Mouse (Mus musculus): ENCODE measurements around the gene Als2. TPM values are rescaled to one million over a fixed set of nuclear protein-coding genes. Genes with fewer than 3 reads are reported as not detected.

The Als2 gene
- total and polyA plus RNA-seq, 3 experiments, result 13.4 to 41.0 (median 25.0) TPM

- no peak for DNase-seq (ENCODE audit: extremely low read depth)
- in situ Hi-C loops (cut with MboI; ENCODE audit: low pct_ligation_motif_present, low pct_unique_long_range_greater_than_20kb, low sequenced_read_pairs), result no loop called here
- Histone ChIP-seq H3K79me2 (replicated peaks; ENCODE audit: control insufficient read depth, extremely low read depth, insufficient read depth, poor library complexity, severe bottlenecking) (no peaks in the 10 kb centered on the region), H3K27me3 (replicated peaks) (no peaks in the 10 kb centered on the region), H3K4me3 (replicated peaks in 1 of 3; ENCODE audit: low read depth in 2 of 3, low read length in 2 of 3, poor library complexity in 1 of 3) (no peak overlapping the region), H3K9ac (ENCODE audit: insufficient read depth, low read depth) (no peak overlapping the region), H3K4me1 (ENCODE audit: control insufficient read depth in 1 of 2, insufficient read depth in 2 of 2) (peaks cover 0 to 10% of the 10 kb centered on the region in 2 experiments; a peak in 2 of 4 replicates), H3K9me3 (replicated peaks; ENCODE audit: low read length) (no peaks in the 10 kb centered on the region), H3K36me3 (replicated peaks in 1 of 2; ENCODE audit: control insufficient read depth in 1 of 2, insufficient read depth in 1 of 2, low read length in 1 of 2) (peaks cover under 1 to 20% of the 10 kb centered on the region in 2 experiments), H3K27ac (ENCODE audit: insufficient read depth, low read depth) (no peak overlapping the region), H3K4me2 (ENCODE audit: insufficient read depth, low read depth, poor library complexity, severe bottlenecking) (no peak overlapping the region)
- dilution Hi-C loops (cut with MboI; ENCODE audit: extremely low pct_ligation_motif_present, extremely low pct_unique_long_range_greater_than_20kb, low sequenced_read_pairs), result no loop called here
- TF ChIP-seq CHD1 (IDR thresholded peaks at IDR 0.05; ENCODE audit: low read depth, low read length), result no peak
- TF ChIP-seq CTCF (conservative IDR thresholded peaks at IDR 0.05 in 1 of 2, IDR thresholded peaks at IDR 0.05 in 1 of 2; ENCODE audit: low read depth in 2 of 2, low read length in 2 of 2), result no peak
- TF ChIP-seq ZC3H11A (IDR thresholded peaks at IDR 0.05; ENCODE audit: low read depth, low read length), result no peak
- TF ChIP-seq JUN (IDR thresholded peaks at IDR 0.05; ENCODE audit: insufficient read depth, low read depth, low read length), result no peak
- no peak for TF ChIP-seq MAFK (IDR thresholded peaks at IDR 0.05; ENCODE audit: insufficient replicate concordance, low read length)
- no peak for TF ChIP-seq KAT2A (IDR thresholded peaks at IDR 0.05; ENCODE audit: insufficient replicate concordance, low read length)
- TF ChIP-seq SMC3 (IDR thresholded peaks at IDR 0.05; ENCODE audit: low read depth, low read length), result no peak
- TF ChIP-seq TBP (conservative IDR thresholded peaks at IDR 0.05; ENCODE audit: low read depth, low read length), result no peak
- TF ChIP-seq HCFC1 (IDR thresholded peaks at IDR 0.05; ENCODE audit: low read depth, low read length), result no peak
- no peak for TF ChIP-seq POLR2A (IDR thresholded peaks at IDR 0.05; ENCODE audit: low read depth, low read length)
- TF ChIP-seq BHLHE40 (IDR thresholded peaks at IDR 0.05; ENCODE audit: low read depth, low read length), result no peak
- no peak for TF ChIP-seq MAZ (IDR thresholded peaks at IDR 0.05; ENCODE audit: low read depth, low read length)
- no peak for TF ChIP-seq MXI1 (IDR thresholded peaks at IDR 0.05; ENCODE audit: low read depth, low read length)
- no peak for TF ChIP-seq USF2 (conservative IDR thresholded peaks at IDR 0.05; ENCODE audit: low read depth, low read length)
- TF ChIP-seq MAX (IDR thresholded peaks at IDR 0.05; ENCODE audit: low read length), result no peak
These were observed 79.2 kb downstream of the Als2 start for GRCm38 (mm10) chr1:59157846-59158245.

- TF ChIP-seq PAX5 (IDR thresholded peaks at IDR 0.05; ENCODE audit: low read length), result no peak
- TF ChIP-seq HCFC1 (IDR thresholded peaks at IDR 0.05; ENCODE audit: low read depth, low read length), result no peak
- TF ChIP-seq MXI1 (IDR thresholded peaks at IDR 0.05; ENCODE audit: low read depth, low read length), result no peak
- TF ChIP-seq GABPA (IDR thresholded peaks at IDR 0.05; ENCODE audit: insufficient replicate concordance, low read depth, low read length), result no peak
- TF ChIP-seq MAX (IDR thresholded peaks at IDR 0.05; ENCODE audit: low read length), result no peak
- TF ChIP-seq SIN3A (IDR thresholded peaks at IDR 0.05; ENCODE audit: low read length), result no peak
- TF ChIP-seq TBP (conservative IDR thresholded peaks at IDR 0.05; ENCODE audit: low read depth, low read length), result no peak
- no peak overlapping the region for H3K4me3 ChIP-seq (replicated peaks in 1 of 3; ENCODE audit: low read depth in 2 of 3, low read length in 2 of 3, poor library complexity in 1 of 3)
- no peaks in the 10 kb centered on the region for H3K79me2 ChIP-seq (replicated peaks; ENCODE audit: control insufficient read depth, extremely low read depth, insufficient read depth, poor library complexity, severe bottlenecking)
- no peaks in the 10 kb centered on the region for H3K36me3 ChIP-seq (replicated peaks in 1 of 2; ENCODE audit: control insufficient read depth in 1 of 2, insufficient read depth in 1 of 2, low read length in 1 of 2)
- no peak for DNase-seq (ENCODE audit: extremely low read depth)
- dilution Hi-C loops (cut with MboI; ENCODE audit: extremely low pct_ligation_motif_present, extremely low pct_unique_long_range_greater_than_20kb, low sequenced_read_pairs), result no loop called here
- in situ Hi-C loops (cut with MboI; ENCODE audit: low pct_ligation_motif_present, low pct_unique_long_range_greater_than_20kb, low sequenced_read_pairs), result no loop called here
- H3K9me3 ChIP-seq (replicated peaks; ENCODE audit: low read length), result no peaks in the 10 kb centered on the region
- H3K4me1 ChIP-seq (ENCODE audit: control insufficient read depth in 1 of 2, insufficient read depth in 2 of 2), result peaks cover 0 to 13% of the 10 kb centered on the region in 2 experiments; a peak in 2 of 4 replicates
- no peak overlapping the region for H3K27ac ChIP-seq (ENCODE audit: insufficient read depth, low read depth)
- H3K27me3 ChIP-seq (replicated peaks), result no peaks in the 10 kb centered on the region
- no peak overlapping the region for H3K9ac ChIP-seq (ENCODE audit: insufficient read depth, low read depth)
- H3K4me2 ChIP-seq (ENCODE audit: insufficient read depth, low read depth, poor library complexity, severe bottlenecking), result no peak overlapping the region
These were observed 84.7 kb downstream of the Als2 start for GRCm38 (mm10) chr1:59152346-59152745.
